Mouse (Mus musculus) embryonic facial prominence, embryonic 10.5 days (tissue): ENCODE measurements around the gene Pmp22. TPM values are rescaled to one million over a fixed set of nuclear protein-coding genes. Genes with fewer than 3 reads are reported as not detected.

Experiments
- DNase-seq: peaks from one replicate; pipeline ENCODE4 v3.0.0-alpha.2; 2017; ENCODE audit warnings: low spot score
- H3K27ac ChIP-seq: fragments of 300-500 bp; sonication (generic); replicated peaks from 2 replicates; pipeline ENCODE4 v1.5.1; 2016; ENCODE audit warnings: mild to moderate bottlenecking
- H3K27me3 ChIP-seq: fragments of 300-500 bp; sonication (generic); replicated peaks from 2 replicates; pipeline ENCODE4 v1.6.1; 2016; ENCODE audit warnings: low read depth, mild to moderate bottlenecking; ENCODE audit not compliant: poor library complexity, severe bottlenecking
- H3K36me3 ChIP-seq: fragments of 300-500 bp; sonication (generic); replicated peaks from 2 replicates; pipeline ENCODE4 v1.6.1; 2016; ENCODE audit warnings: mild to moderate bottlenecking, moderate library complexity
- H3K4me1 ChIP-seq: fragments of 300-500 bp; sonication (generic); 2 replicates; pipeline ENCODE4 v1.6.1; 2016
- H3K4me3 ChIP-seq: fragments of 300-500 bp; sonication (generic); 2 replicates; pipeline ENCODE4 v1.5.1; 2016; ENCODE audit warnings: mild to moderate bottlenecking, moderate library complexity
- H3K9me3 ChIP-seq: fragments of 300-500 bp; sonication (generic); 2 replicates; pipeline ENCODE4 v1.6.1; 2016; ENCODE audit warnings: mild to moderate bottlenecking
- WGBS: fragments of 180-500 bp; shearing (Covaris S2); methylation state at CpG from one replicate; pipeline ENCODE4 v1.1.7; 2016; 5-methylcytosine and 5-hydroxymethylcytosine counted together
- polyA plus RNA-seq: library from polyadenylated mRNA; unstranded; fragments of >200 nt; fragmentation: Nextera tagmentation; extraction: Ambion mirVana; gene quantifications from 2 replicates; pipeline ENCODE4 v1.2.1, GENCODE M21; 2016

Pmp22 gene
- polyA plus RNA-seq, 1 experiment from 2014 or later, result 30.0 TPM

GRCm38 (mm10) chr11:63142816-63143215 is 14.0 kb downstream of the Pmp22 start:
- H3K27ac ChIP-seq, result no peak overlapping the region; the same call in 1 of the 2 replicates
- no peaks in the 10 kb centered on the region for H3K27me3 ChIP-seq
- peaks cover 17% of the 10 kb centered on the region for H3K4me1 ChIP-seq
- H3K9me3 ChIP-seq, result no peaks in the 10 kb centered on the region
- peaks cover 4% of the 10 kb centered on the region; the same call in 1 of the 2 replicates for H3K36me3 ChIP-seq
- WGBS, result 70% methylated on average over 4 of the region's 4 CpGs
- H3K4me3 ChIP-seq, result no peak overlapping the region
- DNase-seq, result no peak

- Histone ChIP-seq H3K4me3 (no peak overlapping the region), H3K4me1 (peaks cover 17% of the 10 kb centered on the region), H3K9me3 (no peaks in the 10 kb centered on the region), H3K36me3 (peaks cover 4% of the 10 kb centered on the region; the same call in 1 of the 2 replicates), H3K27ac (no peak overlapping the region), H3K27me3 (no peaks in the 10 kb centered on the region)
- DNase-seq, result no peak
- WGBS, result 71% methylated on average over 8 of the region's 8 CpGs
Measured at GRCm38 (mm10) chr11:63143486-63143885, 14.7 kb downstream of the Pmp22 start.

GRCm38 (mm10) chr11:63146601-63147000 is 17.8 kb downstream of the Pmp22 start:
- H3K27me3 ChIP-seq, result no peaks in the 10 kb centered on the region
- H3K36me3 ChIP-seq, result peaks cover 3% of the 10 kb centered on the region; the same call in 1 of the 2 replicates
- H3K9me3 ChIP-seq, result no peaks in the 10 kb centered on the region
- H3K4me1 ChIP-seq, result peaks cover 11% of the 10 kb centered on the region
- DNase-seq, result no peak
- no peak overlapping the region for H3K27ac ChIP-seq
- no peak overlapping the region for H3K4me3 ChIP-seq
- WGBS, result 66% methylated on average over 7 of the region's 7 CpGs

- DNase-seq, result no peak
- 80% methylated on average over 3 of the region's 3 CpGs for WGBS
- Histone ChIP-seq H3K36me3 (0 out of 2 replicates have a peak, but pooled peaks cover 3% of the 10 kb centered on the region), H3K27ac (no peak overlapping the region), H3K4me3 (no peak overlapping the region), H3K27me3 (no peaks in the 10 kb centered on the region), H3K9me3 (no peaks in the 10 kb centered on the region), H3K4me1 (peaks cover 6% of the 10 kb centered on the region; the same call in 1 of the 2 replicates)
Measured at GRCm38 (mm10) chr11:63148276-63148675, 19.5 kb downstream of the Pmp22 start.

- Histone ChIP-seq H3K27me3 (no peaks in the 10 kb centered on the region), H3K36me3 (peaks cover 13% of the 10 kb centered on the region; the same call in 1 of the 2 replicates), H3K27ac (no peak overlapping the region), H3K9me3 (no peaks in the 10 kb centered on the region), H3K4me1 (no peaks in the 10 kb centered on the region), H3K4me3 (no peak overlapping the region)
- no peak for DNase-seq
- WGBS, result 82% methylated on average over 5 of the region's 5 CpGs
Measured at GRCm38 (mm10) chr11:63151857-63152256, 23.1 kb downstream of the Pmp22 start.

GRCm38 (mm10) chr11:63157117-63157516 is 28.3 kb downstream of the Pmp22 start:
- Histone ChIP-seq H3K4me3 (no peak overlapping the region), H3K36me3 (peaks cover 28% of the 10 kb centered on the region; the same call in 1 of the 2 replicates), H3K4me1 (no peaks in the 10 kb centered on the region), H3K9me3 (no peaks in the 10 kb centered on the region), H3K27ac (no peak overlapping the region), H3K27me3 (no peaks in the 10 kb centered on the region)
- 78% methylated on average over 4 of the region's 4 CpGs for WGBS
- DNase-seq, result no peak

GRCm38 (mm10) chr11:63160926-63161325 is 32.1 kb downstream of the Pmp22 start:
- no peak for DNase-seq
- H3K9me3 ChIP-seq, result no peaks in the 10 kb centered on the region

GRCm38 (mm10) chr11:63162806-63163205 is 34.0 kb downstream of the Pmp22 start:
- H3K9me3 ChIP-seq, result no peaks in the 10 kb centered on the region
- H3K27ac ChIP-seq, result no peak overlapping the region
- DNase-seq, result no peak
- H3K27me3 ChIP-seq, result no peaks in the 10 kb centered on the region
- no peaks in the 10 kb centered on the region for H3K4me1 ChIP-seq
- no peak overlapping the region for H3K4me3 ChIP-seq
- WGBS, result 79% methylated on average over 2 of the region's 2 CpGs
- H3K36me3 ChIP-seq, result peaks cover 15% of the 10 kb centered on the region; the same call in 1 of the 2 replicates

More at GRCm38 (mm10) chr11:63160926-63161325, 32.1 kb downstream of the Pmp22 start:
- Histone ChIP-seq H3K36me3 (peaks cover 15% of the 10 kb centered on the region; the same call in 1 of the 2 replicates), H3K27ac (no peak overlapping the region), H3K27me3 (no peaks in the 10 kb centered on the region), H3K4me1 (no peaks in the 10 kb centered on the region), H3K4me3 (no peak overlapping the region)

GRCm38 (mm10) chr11:63163550-63163949 is 34.8 kb downstream of the Pmp22 start:
- peaks cover under 1% of the 10 kb centered on the region for H3K4me1 ChIP-seq
- no peaks in the 10 kb centered on the region for H3K9me3 ChIP-seq
- H3K27me3 ChIP-seq, result no peaks in the 10 kb centered on the region
- no peak for DNase-seq
- peaks cover 10% of the 10 kb centered on the region; the same call in 1 of the 2 replicates for H3K36me3 ChIP-seq
- no peak overlapping the region for H3K27ac ChIP-seq
- WGBS, result 87% methylated on average over 8 of the region's 8 CpGs
- H3K4me3 ChIP-seq, result no peak overlapping the region

GRCm38 (mm10) chr11:63163986-63164682 is 35.4 kb downstream of the Pmp22 start:
- no peak for DNase-seq
- Histone ChIP-seq H3K4me3 (no peak overlapping the region), H3K27ac (no peak overlapping the region), H3K4me1 (peaks cover 6% of the 10 kb centered on the region), H3K9me3 (no peaks in the 10 kb centered on the region), H3K36me3 (peaks cover 5% of the 10 kb centered on the region; the same call in 1 of the 2 replicates), H3K27me3 (no peaks in the 10 kb centered on the region)
- 88% methylated on average over 6 of the region's 6 CpGs for WGBS

GRCm38 (mm10) chr11:63164756-63165484 is 36.1 kb downstream of the Pmp22 start:
- Histone ChIP-seq H3K36me3 (no peaks in the 10 kb centered on the region), H3K4me3 (no peak overlapping the region), H3K4me1 (peaks cover 8% of the 10 kb centered on the region), H3K27me3 (no peaks in the 10 kb centered on the region), H3K27ac (no peak overlapping the region), H3K9me3 (no peaks in the 10 kb centered on the region)
- no peak for DNase-seq
- WGBS, result 48% methylated on average over 7 of the region's 7 CpGs

GRCm38 (mm10) chr11:63167826-63168225 is 39.0 kb downstream of the Pmp22 start:
- H3K27ac ChIP-seq, result no peak overlapping the region
- H3K36me3 ChIP-seq, result no peaks in the 10 kb centered on the region
- H3K27me3 ChIP-seq, result no peaks in the 10 kb centered on the region
- WGBS, result 83% methylated on average over 4 of the region's 4 CpGs
- DNase-seq, result no peak
- peaks cover 8% of the 10 kb centered on the region for H3K4me1 ChIP-seq
- no peak overlapping the region for H3K4me3 ChIP-seq
- no peaks in the 10 kb centered on the region for H3K9me3 ChIP-seq
